Mouse (Mus musculus): ENCODE data around the gene Tbc1d22b.

DNA sequence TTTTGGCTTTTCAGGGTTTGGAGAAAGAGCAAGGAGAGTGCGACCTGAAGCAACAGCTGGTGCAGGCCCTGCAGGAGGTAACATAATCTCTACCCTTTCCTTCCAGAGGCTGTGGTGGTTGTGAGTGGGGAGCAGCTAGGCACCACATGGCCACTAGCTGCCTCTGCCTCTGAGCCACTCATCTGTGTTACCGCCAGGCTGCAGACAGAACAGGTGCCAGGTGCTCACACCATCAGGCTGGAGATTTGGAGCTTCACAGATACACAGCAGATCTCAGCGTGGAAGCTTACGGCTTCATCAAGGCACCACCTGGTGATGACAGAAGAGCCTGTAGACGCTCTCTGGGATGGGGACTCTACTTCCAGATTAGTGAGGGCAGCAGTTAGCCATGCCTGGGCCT is 79.4 kb downstream of the Tbc1d22b start:
- TF ChIP-seq POLR2A (IDR thresholded peaks at IDR 0.05; ENCODE audit: insufficient read length, low read depth), result no peak
- no peak for TF ChIP-seq MAX (IDR thresholded peaks at IDR 0.05; ENCODE audit: low read depth)
- no peak for TF ChIP-seq REST (IDR thresholded peaks at IDR 0.05; ENCODE audit: insufficient read depth, insufficient read length)
- no peak for TF ChIP-seq TCF3 (IDR thresholded peaks at IDR 0.05; ENCODE audit: insufficient read length, low read depth)
- TF ChIP-seq POLR2AphosphoS2 (IDR thresholded peaks at IDR 0.05; ENCODE audit: insufficient read length, low read depth), result no peak
- no peak for TF ChIP-seq TCF12 (IDR thresholded peaks at IDR 0.05; ENCODE audit: insufficient read depth, poor library complexity, severe bottlenecking)
- no peak for TF ChIP-seq SRF (IDR thresholded peaks at IDR 0.05; ENCODE audit: control insufficient read depth, insufficient read length, low read depth)
- no peak for TF ChIP-seq E2F4 (IDR thresholded peaks at IDR 0.05; ENCODE audit: insufficient read depth)
- no peak for TF ChIP-seq MYOG (IDR thresholded peaks at IDR 0.05; ENCODE audit: control insufficient read depth in 1 of 3, insufficient read depth in 1 of 3, insufficient read length in 2 of 3, low read depth in 2 of 3)
